Mouse (Mus musculus): ENCODE measurements at regions not wholly inside any gene's neighbourhood (a gene's known extent, or its start where the extent isn't known, plus 50 kb on each side); places are given as distances from the start of the nearest gene placed in this dataset.

DNA sequence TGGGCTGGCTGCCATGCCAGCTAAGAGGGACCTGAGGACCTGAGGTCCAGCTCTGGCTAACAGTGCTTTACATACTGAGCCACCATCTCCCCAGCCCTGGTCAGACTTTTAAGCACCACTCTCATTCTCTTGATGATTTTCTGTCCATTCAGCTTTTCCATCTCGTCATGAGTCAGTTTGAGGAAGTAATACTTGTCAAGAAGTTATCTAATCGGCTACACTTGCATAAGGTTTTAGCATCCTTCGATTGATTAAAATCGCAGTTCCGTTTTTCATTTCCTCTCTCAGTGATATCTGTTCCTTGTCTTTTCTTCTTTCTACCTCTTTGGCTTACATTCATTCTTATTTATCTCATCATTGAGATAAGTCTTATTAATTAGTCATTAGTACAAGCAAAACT is 207.4 kb upstream of the Hs6st1 start:
- no peak for TF ChIP-seq GATA4 (IDR thresholded peaks at IDR 0.05; ENCODE audit: insufficient replicate concordance, low read length)

DNA sequence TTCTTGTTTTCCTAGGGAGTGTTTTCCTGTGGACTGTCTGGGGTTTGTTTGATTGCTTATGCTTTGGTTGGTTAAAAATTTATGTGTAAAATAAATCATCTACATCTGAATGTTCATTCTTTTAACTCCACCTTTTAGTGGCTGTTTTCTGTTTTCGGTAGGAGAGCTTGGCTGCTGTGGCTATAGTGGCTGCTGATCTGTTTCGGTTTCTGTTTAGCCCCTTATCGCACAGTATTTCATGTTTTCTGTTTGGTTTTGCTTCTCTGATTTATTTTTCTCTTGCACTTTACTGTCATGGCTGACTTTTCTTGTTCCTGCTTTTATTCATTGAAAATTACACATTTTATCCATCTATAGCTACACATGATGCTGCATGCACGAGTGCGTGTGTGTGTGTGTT is 206.0 kb upstream of the Hs6st1 start:
- no peak for TF ChIP-seq GATA4 (IDR thresholded peaks at IDR 0.05; ENCODE audit: insufficient replicate concordance, low read length)

DNA sequence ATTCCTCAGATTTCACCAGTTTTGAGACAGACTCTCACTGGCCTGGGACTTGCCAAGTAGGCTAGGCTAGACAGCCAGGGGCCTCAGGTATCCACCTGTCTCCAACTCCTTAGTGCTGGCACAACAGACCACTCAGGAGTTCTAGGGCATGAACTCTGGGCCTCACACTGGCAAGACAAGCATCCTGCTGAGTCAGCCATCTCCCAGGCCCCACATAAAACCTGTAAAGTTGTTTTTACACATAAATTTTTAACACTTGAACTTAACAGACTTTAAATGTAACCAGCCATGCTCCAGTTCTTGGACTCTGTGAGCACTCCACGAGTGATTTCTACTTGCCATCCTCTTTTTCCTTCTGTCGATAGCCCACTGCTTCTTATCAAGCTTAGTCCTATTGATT is 205.5 kb upstream of the Hs6st1 start:
- no peak for TF ChIP-seq GATA4 (IDR thresholded peaks at IDR 0.05; ENCODE audit: insufficient replicate concordance, low read length)

DNA sequence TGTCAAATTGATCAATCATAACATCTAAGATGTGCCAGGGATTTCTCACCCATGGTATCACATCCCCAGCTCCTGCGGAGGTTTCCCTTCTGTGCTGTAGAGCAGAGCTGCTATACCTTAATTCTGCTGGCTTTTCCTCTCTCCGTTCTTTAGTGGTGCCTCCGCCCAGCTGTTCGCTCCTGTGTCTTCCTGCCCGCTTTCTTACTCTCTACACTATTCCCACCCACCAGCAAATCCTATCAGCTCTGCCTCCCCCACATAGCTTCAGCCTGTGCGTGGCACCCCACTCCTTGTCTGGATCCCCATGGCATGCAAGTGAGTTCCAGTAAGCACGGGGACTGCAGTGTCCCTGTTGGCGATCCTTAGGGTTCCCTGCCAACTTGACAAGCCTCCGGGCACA is 204.0 kb upstream of the Hs6st1 start:
- TF ChIP-seq GATA4 (IDR thresholded peaks at IDR 0.05; ENCODE audit: insufficient replicate concordance, low read length) = no peak

DNA sequence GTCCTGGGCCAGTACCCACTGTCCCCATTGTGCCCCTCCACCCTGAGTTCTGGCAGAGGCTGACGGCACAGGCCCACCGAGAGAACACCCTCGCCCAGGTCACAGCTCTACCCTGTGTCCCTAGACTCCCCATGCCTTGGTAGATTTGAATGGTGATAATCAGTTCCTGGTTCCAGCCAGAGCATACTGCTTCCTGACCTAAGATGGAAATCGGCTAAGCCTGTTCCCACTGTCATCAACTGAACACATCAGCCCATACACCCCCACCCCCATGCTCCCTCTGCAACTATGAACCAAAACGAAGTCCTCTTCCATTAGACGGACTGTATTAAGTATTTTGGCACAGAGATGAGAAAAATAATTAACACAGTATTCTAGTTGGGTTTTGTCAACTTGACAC is 202.9 kb upstream of the Hs6st1 start:
- no peak for TF ChIP-seq GATA4 (IDR thresholded peaks at IDR 0.05; ENCODE audit: insufficient replicate concordance, low read length)

DNA sequence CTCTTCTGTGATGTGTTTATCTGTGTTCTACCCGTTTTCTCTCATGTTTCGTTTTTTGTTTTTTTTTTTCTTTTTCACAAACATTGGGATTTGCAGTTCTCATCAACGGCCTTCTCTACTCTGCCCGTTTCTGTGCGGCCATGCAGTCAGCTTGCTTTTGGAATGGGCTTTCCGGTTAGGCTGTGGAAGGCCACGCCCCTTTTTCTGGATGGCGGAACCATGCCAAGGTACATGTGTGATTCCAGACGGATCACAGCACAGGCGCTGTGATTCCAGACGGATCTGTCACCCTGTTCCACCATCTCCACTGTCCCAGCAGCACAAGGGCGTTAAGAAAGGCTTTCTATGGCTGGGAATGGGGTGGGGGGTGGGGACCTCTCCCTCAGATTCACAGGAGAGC is 201.6 kb upstream of the Hs6st1 start:
- TF ChIP-seq GATA4 (IDR thresholded peaks at IDR 0.05; ENCODE audit: insufficient replicate concordance, low read length) = no peak

DNA sequence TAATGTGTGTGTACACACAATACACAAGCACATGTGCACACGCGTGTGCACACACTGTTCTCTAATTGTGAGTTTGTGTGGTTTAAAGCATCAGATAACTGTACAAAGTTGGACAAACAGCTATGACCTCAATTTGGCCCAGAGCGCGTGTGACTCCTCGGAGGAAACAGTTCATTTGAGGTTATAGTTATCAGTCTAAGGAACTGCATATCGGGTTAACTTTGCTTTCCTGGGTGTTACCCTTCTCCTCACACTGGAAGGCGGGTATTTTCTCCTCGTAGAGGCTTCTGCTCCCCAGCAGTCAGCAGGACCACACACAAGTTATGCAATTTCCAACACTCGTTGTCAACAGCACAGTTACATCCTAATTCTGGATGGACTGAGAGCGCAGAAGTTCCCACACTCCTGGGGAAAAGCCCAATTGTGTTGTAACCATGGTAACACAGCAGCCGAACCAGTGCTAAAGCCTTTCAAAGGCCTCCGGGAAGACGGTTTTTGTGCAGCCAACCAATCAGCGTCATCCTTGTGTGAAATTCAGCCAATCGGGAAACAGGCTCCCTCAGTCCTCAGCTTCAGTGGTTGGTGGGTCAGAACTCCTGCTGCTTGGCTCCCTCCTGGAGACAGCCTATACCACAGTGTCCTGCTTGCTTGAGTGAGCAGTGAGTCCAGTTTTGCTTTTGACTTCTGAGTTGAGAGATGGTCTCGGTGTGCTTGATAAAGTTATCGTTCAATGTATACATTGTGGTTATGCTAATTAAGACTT is 198.6 kb upstream of the Hs6st1 start:
- TF ChIP-seq GATA4 (IDR thresholded peaks at IDR 0.05; ENCODE audit: insufficient replicate concordance, low read length) = peak; percentile 64; the same call in 1 of the 2 replicates

DNA sequence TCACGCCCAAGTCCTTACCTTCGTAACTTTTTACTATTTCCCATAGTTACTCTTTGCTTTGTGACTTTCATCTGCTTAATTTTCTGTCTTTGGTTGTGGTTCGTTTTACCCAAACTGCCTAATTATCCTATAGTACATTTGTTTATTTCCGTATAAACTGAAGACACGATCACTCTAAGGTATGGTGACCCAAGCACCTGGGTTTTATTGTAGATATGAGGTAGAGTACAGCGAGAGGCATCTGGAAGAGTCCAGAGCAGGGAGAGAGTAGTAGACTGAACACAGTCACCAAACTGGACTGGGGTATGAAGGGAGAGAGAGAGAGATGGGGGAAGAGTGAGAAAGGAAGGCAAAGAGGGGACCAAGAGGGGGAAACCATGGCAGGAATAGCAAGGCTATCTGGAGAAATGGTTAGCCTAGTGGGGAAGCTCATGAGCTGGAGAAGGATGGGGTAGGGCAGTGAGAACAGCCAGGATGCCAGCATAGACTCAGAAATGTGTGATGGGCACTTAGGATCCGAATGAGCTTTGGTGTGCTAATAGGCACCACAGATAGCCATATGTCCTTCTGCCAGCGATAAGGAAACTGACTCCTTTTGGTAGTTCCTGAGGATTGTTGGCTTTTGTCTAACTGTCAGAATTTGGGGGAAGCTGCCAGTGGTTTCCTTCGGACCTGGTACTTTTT is 197.9 kb upstream of the Hs6st1 start:
- no peak for TF ChIP-seq GATA4 (IDR thresholded peaks at IDR 0.05; ENCODE audit: insufficient replicate concordance, low read length)

DNA sequence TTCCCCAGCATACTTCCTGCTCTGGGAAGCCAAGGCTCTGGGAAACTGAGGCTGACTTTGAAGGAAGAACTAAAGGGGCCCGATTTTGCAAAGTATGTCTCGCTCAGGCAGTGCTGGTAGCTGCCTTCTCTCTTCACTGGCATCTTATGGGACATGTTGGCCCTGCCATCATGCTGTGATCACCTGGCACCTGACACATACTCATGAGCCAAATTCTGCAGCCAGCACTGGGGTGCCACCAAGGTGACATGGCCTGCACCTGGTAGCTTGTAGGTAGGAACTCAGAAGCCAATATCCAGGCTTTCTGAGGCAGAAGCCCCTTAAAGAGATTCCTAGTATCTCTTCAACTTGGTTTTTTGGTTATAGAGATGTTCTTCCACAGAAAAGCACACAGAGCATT is 195.2 kb upstream of the Hs6st1 start:
- TF ChIP-seq GATA4 (IDR thresholded peaks at IDR 0.05; ENCODE audit: insufficient replicate concordance, low read length) = no peak

DNA sequence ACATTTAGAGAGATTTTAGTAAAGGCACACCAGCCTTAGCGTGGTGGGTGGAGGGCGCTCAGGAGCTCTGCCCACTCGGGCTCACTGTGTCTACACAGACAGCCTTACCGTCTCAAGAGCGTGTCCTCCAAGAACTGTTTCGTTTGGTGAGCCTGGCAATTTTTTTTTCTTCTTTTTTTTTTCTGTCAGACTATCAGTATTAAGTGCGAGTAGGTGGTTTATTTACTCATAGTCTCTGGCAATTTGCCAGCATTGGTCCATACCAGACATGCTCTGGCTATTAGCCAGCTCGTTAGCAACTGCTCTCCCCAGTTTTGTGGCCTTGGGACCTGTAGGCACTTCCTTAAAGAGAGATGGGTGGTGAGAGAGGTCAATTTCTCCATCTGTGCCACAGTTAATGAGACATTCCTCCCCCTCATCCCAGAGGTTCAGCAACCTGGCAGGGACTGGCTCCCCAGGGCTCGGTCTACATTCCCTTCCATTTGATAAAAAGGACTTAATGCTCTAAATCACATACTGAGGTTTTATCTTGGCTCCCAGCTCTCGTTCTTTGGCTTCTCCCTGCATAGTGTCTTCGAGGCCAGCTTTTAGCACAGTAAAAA is 192.9 kb upstream of the Hs6st1 start:
- TF ChIP-seq GATA4 (IDR thresholded peaks at IDR 0.05; ENCODE audit: insufficient replicate concordance, low read length) = no peak

DNA sequence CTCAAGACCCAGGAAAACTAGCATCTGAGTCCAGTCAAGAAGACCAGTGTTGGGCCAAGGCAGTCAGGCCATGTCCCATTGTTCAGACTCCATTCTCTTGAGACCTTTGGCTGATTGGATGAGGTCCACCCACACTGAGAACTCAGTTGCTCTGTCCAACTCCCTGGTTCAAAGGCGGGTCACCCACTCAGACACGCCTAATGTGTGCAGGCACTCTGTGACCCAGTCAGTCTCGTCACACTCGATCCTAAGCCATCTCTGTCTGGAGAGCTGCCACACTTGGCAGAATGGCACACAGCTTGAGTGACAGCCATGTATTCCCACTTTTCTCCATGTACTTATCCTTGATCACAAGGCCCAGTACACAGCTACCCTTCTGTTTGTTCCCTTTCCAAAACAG is 189.8 kb upstream of the Hs6st1 start:
- no peak for TF ChIP-seq GATA4 (IDR thresholded peaks at IDR 0.05; ENCODE audit: insufficient replicate concordance, low read length)

DNA sequence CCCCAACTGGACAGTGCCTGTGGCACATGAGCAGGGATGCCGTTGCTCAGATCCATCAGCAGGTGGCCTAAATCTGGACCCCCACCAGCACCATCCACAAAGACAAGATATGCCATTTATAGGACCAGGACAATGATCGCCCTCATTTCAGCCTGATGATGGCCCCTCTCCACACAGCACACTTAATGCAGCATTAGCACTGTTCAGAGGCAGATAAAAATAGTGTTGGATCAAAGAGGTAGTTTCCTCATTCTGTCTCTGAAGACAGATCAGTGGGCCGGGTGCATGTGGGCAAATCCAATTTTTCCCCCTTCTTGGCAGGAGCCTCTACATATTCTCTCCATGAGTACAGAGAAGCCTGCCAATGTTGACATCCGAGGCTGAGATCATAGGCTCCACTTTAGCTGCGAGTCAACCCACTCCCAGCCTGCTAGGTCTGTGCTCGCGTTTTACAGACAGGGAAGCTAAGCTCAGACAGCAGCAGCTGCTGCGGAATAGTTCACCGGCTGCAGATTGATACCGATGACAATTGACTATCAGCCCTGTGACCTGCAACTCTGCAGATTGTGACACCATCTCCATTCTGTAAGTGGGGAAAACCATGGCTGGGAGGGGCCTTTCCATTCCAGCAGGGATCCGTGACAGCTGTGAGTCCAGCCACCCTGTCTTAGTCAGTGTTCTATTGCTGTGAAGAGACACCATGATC is 188.7 kb upstream of the Hs6st1 start:
- TF ChIP-seq GATA4 (IDR thresholded peaks at IDR 0.05; ENCODE audit: insufficient replicate concordance, low read length) = no peak

DNA sequence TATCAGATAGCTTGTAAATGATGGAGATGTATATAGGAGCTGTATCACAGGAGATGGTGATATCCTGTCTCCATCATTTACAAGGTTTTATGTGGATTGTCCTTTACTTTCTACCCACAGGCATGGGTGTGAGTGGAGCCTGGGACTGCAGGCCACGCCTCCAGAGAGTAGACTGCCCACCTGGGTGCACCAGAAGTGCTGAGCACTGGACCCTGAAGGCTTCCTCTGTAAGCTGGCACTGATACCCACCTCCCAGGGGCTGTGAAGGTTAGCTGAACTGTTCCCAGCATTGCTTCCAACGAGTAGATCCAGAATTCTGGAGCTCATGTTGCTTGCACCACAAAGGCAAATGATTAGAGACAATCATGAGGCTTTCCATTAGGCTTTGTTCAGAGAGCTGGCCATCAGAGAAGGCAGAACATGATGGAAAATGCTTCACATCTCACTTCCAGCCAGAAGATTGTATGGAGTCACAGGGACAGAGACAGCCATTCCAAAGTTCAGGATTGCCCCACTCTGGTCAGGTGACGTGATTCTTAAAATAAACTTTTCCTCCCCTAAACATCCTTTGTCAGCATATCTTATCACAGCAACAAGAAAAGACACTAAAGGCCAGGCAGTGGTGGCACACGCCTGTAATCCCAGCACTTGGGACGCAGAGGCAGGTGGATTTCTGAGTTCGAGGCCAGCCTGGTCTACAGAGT is 187.5 kb upstream of the Hs6st1 start:
- TF ChIP-seq GATA4 (IDR thresholded peaks at IDR 0.05; ENCODE audit: insufficient replicate concordance, low read length) = no peak

DNA sequence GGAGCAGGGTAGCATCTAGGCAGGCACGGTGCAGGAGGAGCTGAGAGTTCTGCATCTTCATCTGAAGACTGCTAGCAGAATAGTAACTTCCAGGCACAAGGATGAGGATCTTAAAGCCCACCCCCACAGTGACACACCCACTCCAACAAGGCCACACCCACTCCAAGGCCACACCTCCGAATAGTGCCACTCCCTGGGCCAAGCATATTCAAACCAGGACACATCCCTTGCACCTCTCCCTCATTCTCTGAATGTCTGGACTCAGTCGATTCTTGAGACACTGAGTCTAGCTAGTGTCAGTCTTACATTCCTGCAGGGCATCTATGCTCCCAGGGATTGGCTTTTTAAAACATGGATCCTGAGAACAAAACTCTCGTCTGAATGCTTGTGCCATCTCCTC is 186.7 kb upstream of the Hs6st1 start:
- no peak for TF ChIP-seq GATA4 (IDR thresholded peaks at IDR 0.05; ENCODE audit: insufficient replicate concordance, low read length)

DNA sequence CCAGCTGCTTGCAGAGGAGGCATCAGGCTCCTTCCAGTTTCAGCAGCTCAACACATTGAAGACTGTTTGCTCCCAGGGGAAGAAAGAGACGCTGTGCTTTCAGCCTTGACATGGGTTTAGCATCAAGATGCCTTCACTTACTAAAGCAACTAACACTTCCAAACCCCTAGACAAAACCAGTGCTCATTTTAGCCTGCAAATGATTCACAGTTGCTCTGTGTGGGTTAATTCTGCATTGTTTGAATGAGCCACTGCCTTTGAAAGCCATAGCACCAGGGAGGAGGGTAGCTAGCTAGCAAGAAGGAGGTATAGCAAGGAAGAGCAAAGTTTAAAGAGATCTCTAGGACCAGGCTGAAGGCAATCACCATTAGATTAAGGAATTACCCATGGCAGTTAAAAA is 186.1 kb upstream of the Hs6st1 start:
- TF ChIP-seq GATA4 (IDR thresholded peaks at IDR 0.05; ENCODE audit: insufficient replicate concordance, low read length) = no peak

Measured in liver, adult (tissue).